Mouse (Mus musculus) c-Kit-positive CD71-negative TER-119-negative erythroid progenitor cells, embryonic 14.5 days (primary cell): ENCODE measurements at regions not wholly inside any gene's neighbourhood (a gene's known extent, or its start where the extent isn't known, plus 50 kb on each side); places are given as distances from the start of the nearest gene placed in this dataset.
"Not testable (repeated sequence)": the region's sequence is repeated elsewhere in the genome, so short reads cannot be mapped to it uniquely, and the experiment has no call there.

Experiments used
- DNase-seq: peaks from one replicate; pipeline ENCODE4 v3.0.0-alpha.2; 2013; ENCODE audit warnings: low read depth

DNA sequence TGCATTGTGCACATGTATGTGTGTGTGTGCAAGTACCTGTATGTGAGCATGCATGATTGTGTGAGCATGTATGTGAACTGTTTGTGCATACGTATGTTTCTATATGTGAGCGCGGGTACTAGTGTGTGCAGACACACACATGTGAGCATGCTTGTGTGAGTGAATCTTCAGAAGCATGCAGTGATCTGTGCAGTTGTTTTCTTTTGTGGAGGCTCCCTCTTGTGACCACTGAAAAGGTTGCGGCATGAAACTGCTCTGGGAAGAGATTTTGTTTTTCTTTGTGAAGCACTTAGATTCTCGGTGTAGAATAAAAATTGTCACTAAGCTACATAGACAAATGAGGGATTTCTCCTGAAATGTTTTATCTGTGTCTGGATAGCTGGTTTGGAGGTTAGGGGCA lies 189.2 kb upstream of the Rapgef5 start:
- not testable (repeated sequence) for DNase-seq

GRCm38 (mm10) chr12:117330418-117330817 lies 185.9 kb upstream of the Rapgef5 start:
- DNase-seq = no peak

DNA sequence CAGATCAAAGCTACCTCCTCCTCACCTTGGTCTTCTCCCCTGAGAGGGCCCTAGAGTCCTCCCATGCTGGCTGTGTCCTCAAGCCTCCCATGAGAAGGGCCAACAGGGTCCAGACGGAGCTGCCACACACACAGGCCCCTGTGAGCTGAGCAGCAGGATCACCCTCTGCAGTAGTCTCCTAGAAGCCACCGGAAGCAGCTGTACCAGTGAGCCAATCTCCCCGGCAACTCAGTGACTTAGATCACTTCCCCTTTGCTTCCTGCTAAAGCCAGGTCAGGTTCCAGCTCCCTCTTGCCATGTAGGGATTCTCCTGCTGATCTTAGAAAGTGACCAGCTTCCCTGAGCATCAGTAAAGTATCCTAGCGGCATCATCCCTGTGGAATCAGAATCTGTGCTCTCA lies 179.4 kb upstream of the Rapgef5 start:
- no peak for DNase-seq

DNA sequence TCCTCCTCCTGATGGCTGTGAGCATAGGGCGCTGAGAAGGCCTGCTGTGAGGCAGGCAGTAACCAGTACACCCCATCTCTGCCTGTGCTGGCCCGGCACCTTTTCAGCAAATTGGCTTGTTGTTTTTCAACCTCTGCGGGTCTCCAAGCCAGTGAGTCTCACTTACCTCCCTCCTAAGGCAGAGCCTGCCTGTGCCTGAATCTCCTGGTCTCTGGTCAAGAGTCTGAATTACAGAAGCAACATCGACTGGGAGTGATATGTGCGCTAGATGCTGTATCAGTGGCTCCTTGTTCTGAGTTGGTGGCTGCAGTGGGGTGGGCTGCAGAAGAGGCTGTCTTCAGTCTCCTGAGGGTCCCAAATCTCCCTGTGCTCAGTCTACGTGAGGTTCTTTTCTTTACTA lies 174.0 kb upstream of the Rapgef5 start:
- DNase-seq = no peak

GRCm38 (mm10) chr12:117343121-117343520 lies 173.2 kb upstream of the Rapgef5 start:
- no peak for DNase-seq

- DNase-seq = not testable (repeated sequence)
Observed at GRCm38 (mm10) chr12:117343605-117344004, 172.7 kb upstream of the Rapgef5 start.

GRCm38 (mm10) chr12:117344266-117345087 lies 171.8 kb upstream of the Rapgef5 start:
- no peak for DNase-seq

DNA sequence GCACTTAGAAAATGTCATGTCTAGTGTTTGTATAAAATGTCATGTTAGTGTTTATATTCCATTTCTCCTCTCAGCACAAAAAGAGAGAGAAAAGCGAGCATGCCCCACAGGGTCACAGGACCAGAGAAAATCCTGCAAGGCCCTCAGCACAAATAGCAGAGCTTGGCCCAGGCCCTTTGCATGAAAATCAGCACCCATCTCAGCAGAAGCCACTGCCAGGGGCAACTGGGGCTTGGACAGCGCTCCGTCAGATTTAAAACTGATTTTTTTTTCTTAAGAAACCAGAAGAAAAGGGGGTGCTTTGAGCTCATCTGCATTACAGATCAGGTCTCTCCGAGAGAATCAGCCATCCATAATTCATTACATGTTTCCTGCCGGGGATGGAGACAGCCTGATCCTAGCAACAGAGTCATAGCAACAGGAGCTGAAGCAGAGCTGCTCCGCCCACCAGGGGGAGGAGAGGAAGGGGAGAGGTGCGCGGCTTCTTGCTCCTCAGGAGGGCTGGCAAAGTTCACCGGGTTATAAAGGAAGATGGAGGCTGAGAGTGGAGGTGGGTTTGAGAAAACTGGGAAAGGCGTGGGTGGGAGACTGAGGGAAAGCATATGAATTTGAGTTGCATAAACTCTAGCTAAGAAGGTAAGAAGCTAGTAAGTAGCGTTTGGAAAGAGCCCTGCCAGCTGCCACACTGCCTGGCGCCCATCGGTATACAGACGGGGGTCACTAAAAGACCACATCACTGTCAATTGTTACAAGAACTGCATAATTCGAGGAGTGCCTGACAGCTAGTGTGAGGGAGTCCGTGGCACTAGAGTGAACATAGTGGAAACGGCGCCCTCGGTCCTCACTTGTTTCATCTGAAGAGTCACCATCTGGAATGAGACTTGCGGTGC lies 170.9 kb upstream of the Rapgef5 start:
- no peak for DNase-seq

DNA sequence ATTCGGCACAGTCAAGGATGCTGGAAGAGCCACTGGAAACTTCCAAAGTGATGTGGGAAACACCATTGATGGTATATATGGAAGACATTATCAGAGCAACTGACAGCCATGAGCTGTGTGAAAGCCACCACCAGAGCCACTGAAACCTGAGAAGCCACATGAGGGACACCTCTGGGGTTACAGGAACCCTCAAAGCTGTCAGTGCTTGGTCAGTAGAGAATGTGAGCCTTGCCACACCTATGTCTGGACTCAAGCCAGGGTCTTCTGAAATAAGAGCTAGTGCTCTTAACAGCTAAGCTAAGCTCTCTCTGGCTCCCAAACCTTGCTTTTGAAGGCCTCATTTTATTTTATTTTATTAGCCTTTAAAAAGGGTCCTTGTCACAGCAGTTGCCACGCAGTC lies 170.2 kb upstream of the Rapgef5 start:
- DNase-seq = no peak

DNA sequence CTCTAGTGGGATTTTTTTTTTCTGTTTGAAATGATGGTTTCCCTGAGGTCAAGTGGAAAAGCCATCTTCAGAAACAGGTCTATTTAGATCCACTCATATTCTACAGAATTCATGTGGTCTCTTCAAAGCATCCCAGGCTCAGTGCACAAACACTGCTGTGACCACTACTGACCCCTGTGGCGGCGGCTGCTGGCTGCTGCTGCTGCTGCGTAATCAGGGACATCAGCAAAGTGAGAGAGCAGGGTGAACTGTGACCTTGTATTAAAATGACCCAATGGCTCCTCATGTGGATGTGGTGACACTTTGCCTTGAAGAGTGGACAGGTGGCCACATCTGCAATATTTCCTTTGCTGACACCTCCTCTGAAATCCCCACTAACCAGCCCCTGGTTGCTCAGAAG lies 169.1 kb upstream of the Rapgef5 start:
- DNase-seq = no peak

GRCm38 (mm10) chr12:117348516-117348915 lies 167.8 kb upstream of the Rapgef5 start:
- DNase-seq = no peak

GRCm38 (mm10) chr12:117351900-117352299 lies 164.4 kb upstream of the Rapgef5 start:
- no peak for DNase-seq

GRCm38 (mm10) chr12:117352511-117352910 lies 163.8 kb upstream of the Rapgef5 start:
- no peak for DNase-seq

GRCm38 (mm10) chr12:117352938-117353337 lies 163.3 kb upstream of the Rapgef5 start:
- no peak for DNase-seq

DNA sequence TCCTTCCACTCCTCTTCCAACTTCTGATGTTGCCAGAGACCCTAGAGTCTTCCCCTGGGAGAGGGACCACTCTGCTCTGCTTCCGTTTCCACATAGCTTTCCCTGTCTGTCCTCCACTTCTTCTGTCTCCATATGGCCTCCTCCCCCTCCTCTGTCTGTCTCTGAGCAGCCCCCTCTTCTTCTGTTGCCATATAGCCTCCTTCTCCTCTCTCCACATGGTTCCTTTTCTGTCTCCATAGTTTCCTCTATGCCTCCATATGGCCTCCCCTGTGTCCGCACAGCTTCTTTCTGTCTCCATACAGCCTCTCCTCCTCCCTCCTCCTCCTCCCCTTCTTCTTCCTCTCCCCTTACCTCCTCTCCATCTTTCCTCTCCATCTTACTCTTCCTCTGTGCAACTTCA lies 158.5 kb upstream of the Rapgef5 start:
- no peak for DNase-seq

DNA sequence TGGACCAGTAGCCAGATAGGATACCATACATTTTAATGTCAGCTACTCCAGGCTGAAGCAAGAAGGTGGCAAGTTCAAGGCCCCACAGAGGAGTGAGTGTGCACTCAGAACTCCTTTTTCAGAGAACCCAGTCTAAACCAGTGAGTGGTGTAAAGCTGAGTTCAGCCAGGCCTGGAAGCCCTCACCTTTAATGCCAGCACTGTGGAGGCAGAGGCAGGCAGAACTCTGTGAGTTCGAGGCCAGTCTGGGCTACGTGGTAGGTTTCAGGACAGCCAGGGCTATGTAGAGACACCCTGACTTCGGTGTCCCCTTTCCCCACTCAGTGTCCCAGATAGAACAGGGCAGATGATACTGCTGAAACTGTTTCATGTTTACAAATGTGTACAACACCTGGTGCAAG lies 157.4 kb upstream of the Rapgef5 start:
- no peak for DNase-seq

- no peak for DNase-seq
Observed at GRCm38 (mm10) chr12:117360215-117360614, 156.1 kb upstream of the Rapgef5 start.

DNA sequence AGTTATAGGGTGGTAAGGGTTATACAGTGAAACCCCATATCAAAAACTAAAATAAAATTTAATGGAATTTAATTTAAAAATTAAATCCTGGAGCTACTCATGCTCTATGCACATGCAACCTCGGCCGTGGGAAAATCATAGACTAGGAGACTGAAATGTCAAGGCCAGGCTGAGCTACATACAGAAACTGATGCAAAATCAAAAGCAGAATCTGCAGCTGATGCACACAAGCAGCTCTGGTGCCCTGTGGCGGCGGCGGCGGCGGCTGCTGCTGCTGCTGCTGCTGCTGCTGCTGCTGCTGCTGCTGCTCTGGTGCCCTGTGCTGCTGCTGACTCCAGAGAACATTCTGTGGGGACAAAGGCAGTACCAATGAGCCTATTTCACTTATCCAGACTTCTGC lies 154.5 kb upstream of the Rapgef5 start:
- no peak for DNase-seq

GRCm38 (mm10) chr12:117363457-117363856 lies 152.8 kb upstream of the Rapgef5 start:
- not testable (repeated sequence) for DNase-seq

GRCm38 (mm10) chr12:117365181-117365580 lies 151.1 kb upstream of the Rapgef5 start:
- no peak for DNase-seq

DNA sequence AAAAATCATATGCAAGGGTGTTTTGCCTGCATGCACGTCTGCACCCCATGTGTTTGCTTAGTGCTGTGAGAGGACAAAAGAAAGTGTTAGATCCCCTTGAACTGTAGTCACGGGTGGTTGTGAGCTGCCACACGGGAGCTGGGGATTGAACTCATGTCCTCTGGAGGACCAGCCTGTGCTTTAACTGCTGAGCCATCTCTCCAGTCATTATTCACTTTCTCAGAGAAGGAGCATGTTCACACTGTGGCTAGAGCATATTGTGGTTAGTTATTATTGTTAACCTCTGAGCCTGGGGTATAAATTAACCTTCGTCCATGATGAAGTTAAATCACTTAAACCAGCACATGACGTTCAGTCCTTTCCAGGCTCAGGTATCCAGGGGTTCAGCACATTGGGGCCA lies 150.4 kb upstream of the Rapgef5 start:
- no peak for DNase-seq

DNA sequence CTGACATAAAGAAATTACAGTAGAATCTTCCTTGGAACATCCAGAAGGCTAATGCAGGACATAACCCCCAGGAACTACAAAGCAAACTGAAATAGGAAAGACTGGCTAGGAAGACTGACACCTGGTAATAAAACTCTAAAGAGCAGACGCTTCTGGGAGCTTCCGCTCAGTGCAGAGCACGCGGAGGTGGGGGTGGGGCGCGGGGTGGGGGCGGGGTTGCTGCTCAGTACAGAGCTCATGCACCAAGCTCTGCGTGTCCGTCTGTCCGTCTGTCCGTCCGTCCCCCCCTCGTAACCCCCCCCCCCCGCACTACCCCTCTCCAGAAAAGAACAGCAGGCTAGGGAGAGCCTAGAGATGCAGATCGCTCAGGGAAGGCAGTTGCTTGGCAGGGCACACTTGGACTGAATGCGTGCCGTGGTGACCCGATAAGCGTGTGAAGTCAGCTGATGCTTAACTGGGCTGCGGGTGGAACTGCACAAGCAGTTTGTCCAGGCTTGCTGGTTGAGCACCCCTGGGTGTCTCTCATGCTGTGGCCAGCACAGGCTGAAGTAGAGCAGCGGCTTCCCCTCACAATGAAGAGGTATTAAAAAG lies 137.9 kb upstream of the Rapgef5 start:
- no peak for DNase-seq
